8 mouse cellular contexts compared by ENCODE assay signal in genomic region chr9:37656931-37657481, GRCm38 (mm10). TPM values are rescaled to one million over a fixed set of nuclear protein-coding genes. Genes with fewer than 3 reads are reported as not detected.
A peak's percentile ranks its signal among the peaks of the same experiment; 100 is the strongest.
DNase-seq lines count a peak whose midpoint lies in the region; ATAC-seq and TF ChIP-seq lines count a peak whose summit lies in the region.

Gene Tbrg1 (minus strand): TSS chr9:37657312.

- H3K36me3 ChIP-seq in MEL (ENCODE audit: control insufficient read depth in 1 of 2, insufficient read depth in 2 of 2, low read length in 2 of 2) = peaks cover 16 to 22% of the 10 kb centered on the region in 2 experiments
- H3K36me3 ChIP-seq in lung, embryonic 16.5 days (ENCODE audit: control insufficient read depth, insufficient read depth, low read length) = peaks cover 16% of the 10 kb centered on the region

- WGBS in lung, embryonic 16.5 days = under 1% methylated on average over 36 of the region's 36 CpGs

- H3K27me3 ChIP-seq in MEL (ENCODE audit: control insufficient read depth in 1 of 2, insufficient read depth in 2 of 2, low read length in 2 of 2) = no peaks in the 10 kb centered on the region
- no peaks in the 10 kb centered on the region for H3K27me3 ChIP-seq in lung, embryonic 16.5 days (ENCODE audit: control insufficient read depth, insufficient read depth, low read depth, low read length)

- DNase-seq in MEL (ENCODE audit: low read depth, low spot score) = peak; percentile 94
- DNase-seq in cerebellum, adult 8-10 months = peak; percentile 68
- peak; percentile 91 for DNase-seq in forelimb bud, embryonic 11.5 days (ENCODE audit: low read depth, low spot score)
- peak; percentile 44 for DNase-seq in layer of hippocampus, adult 9-10 months (ENCODE audit: low spot score)
- DNase-seq in ovary, postnatal 10 days (ENCODE audit: low spot score) = peak; percentile 77
- peak; percentile 63 for DNase-seq in thymus, postnatal 14 days

- TF ChIP-seq CTCF in MEL (IDR thresholded peaks at IDR 0.05 in 2 of 3, conservative IDR thresholded peaks at IDR 0.05 in 1 of 3; ENCODE audit: control insufficient read depth in 1 of 3, insufficient read depth in 1 of 3, low read depth in 2 of 3, low read length in 3 of 3, poor library complexity in 1 of 3, severe bottlenecking in 1 of 3) = no peak

- peaks cover 4 to 19% of the 10 kb centered on the region in 2 experiments for H3K4me1 ChIP-seq in MEL (ENCODE audit: control insufficient read depth in 1 of 2, insufficient read depth in 2 of 2, low read length in 2 of 2)
- peaks cover 5% of the 10 kb centered on the region; the same call in 1 of the 2 replicates for H3K4me1 ChIP-seq in lung, embryonic 16.5 days (replicated peaks; ENCODE audit: control insufficient read depth, insufficient read depth, low read length)

- TF ChIP-seq EP300 in MEL (IDR thresholded peaks at IDR 0.05; ENCODE audit: low read depth in 1 of 2, low read length in 2 of 2) = no peak

- peak within 1 kb of the TSS; percentile 90 for H3K9ac ChIP-seq in MEL (ENCODE audit: control insufficient read depth, low read depth, low read length, poor library complexity, severe bottlenecking)
- peak within 1 kb of the TSS; percentile 85 for H3K9ac ChIP-seq in lung, embryonic 16.5 days (ENCODE audit: low read length)

- peak; percentile 75 to 92 for TF ChIP-seq POLR2A in MEL (IDR thresholded peaks at IDR 0.05; ENCODE audit: control insufficient read depth in 1 of 2, insufficient read depth in 1 of 2, low read depth in 1 of 2, low read length in 2 of 2, poor library complexity in 1 of 2)

- H3K4me3 ChIP-seq in MEL (ENCODE audit: control insufficient read depth in 1 of 2, insufficient read depth in 1 of 2, low read depth in 2 of 2, low read length in 2 of 2) = peak within 1 kb of the TSS; percentile 67 to 89
- peak within 1 kb of the TSS; percentile 83 for H3K4me3 ChIP-seq in lung, embryonic 16.5 days (ENCODE audit: low read length)

- peaks cover 17% of the 10 kb centered on the region for H3K79me2 ChIP-seq in MEL (ENCODE audit: control insufficient read depth, insufficient read depth, low read length, poor library complexity)

- peak within 1 kb of the TSS; percentile 70 for H3K4me2 ChIP-seq in lung, embryonic 16.5 days (ENCODE audit: low read depth, low read length)

- no peak for TF ChIP-seq RAD21 in MEL (IDR thresholded peaks at IDR 0.05; ENCODE audit: low read depth, low read length)

- ATAC-seq in hematopoietic stem cell, adult 5-6 weeks (replicated peaks in 1 of 2; ENCODE audit: insufficient read depth in 1 of 2, low FRiP score in 2 of 2, low TSS enrichment in 1 of 2, low read depth in 1 of 2, poor library complexity in 2 of 2, severe bottlenecking in 2 of 2) = peak; percentile 74 to 85
- peak; percentile 93 for ATAC-seq in lung, embryonic 16.5 days (ENCODE audit: low read depth)

- H3K27ac ChIP-seq in MEL (ENCODE audit: control insufficient read depth, low read depth, low read length) = peak within 1 kb of the TSS; percentile 71
- H3K27ac ChIP-seq in lung, embryonic 16.5 days (ENCODE audit: low read length) = peak within 1 kb of the TSS; percentile 90

- no peaks in the 10 kb centered on the region for H3K9me3 ChIP-seq in MEL (replicated peaks; ENCODE audit: insufficient read depth, low read length)
- H3K9me3 ChIP-seq in lung, embryonic 16.5 days (ENCODE audit: control insufficient read depth, low read length) = no peaks in the 10 kb centered on the region

TF ChIP-seq in MEL, 35 proteins besides CTCF, POLR2A, EP300 and RAD21:
- peak; percentile 91 for TF ChIP-seq MXI1 (IDR thresholded peaks at IDR 0.05; ENCODE audit: low read depth, low read length)
- TF ChIP-seq USF1 (IDR thresholded peaks at IDR 0.05; ENCODE audit: low read depth, low read length) = 0 out of 2 replicates have a peak, but pooled peaks have one; percentile 30
- TF ChIP-seq ETS1 (IDR thresholded peaks at IDR 0.05; ENCODE audit: low read depth, low read length) = peak; percentile 15; the same call in 1 of the 2 replicates
- no peak for TF ChIP-seq MYB (IDR thresholded peaks at IDR 0.05; ENCODE audit: low read depth, low read length)
- TF ChIP-seq TCF12 (IDR thresholded peaks at IDR 0.05; ENCODE audit: low read depth, low read length) = peak; percentile 56; the same call in 1 of the 2 replicates
- no peak for TF ChIP-seq ZNF384 (IDR thresholded peaks at IDR 0.05; ENCODE audit: low read depth, low read length)
- TF ChIP-seq CHD1 (IDR thresholded peaks at IDR 0.05; ENCODE audit: low read depth, low read length) = no peak
- no peak; the same call in 1 of the 2 replicates for TF ChIP-seq KAT2A (conservative IDR thresholded peaks at IDR 0.05; ENCODE audit: low read depth, low read length)
- no peak for TF ChIP-seq ZC3H11A (IDR thresholded peaks at IDR 0.05; ENCODE audit: low read depth, low read length)
- peak; percentile 65; the same call in 1 of the 2 replicates for TF ChIP-seq MAX (IDR thresholded peaks at IDR 0.05; ENCODE audit: low read length)
- no peak for TF ChIP-seq GATA1 (IDR thresholded peaks at IDR 0.05; ENCODE audit: low read depth, low read length)
- 0 out of 2 replicates have a peak, but pooled peaks have one; percentile 22 for TF ChIP-seq RCOR1 (IDR thresholded peaks at IDR 0.05; ENCODE audit: low read depth, low read length)
- TF ChIP-seq TBP (IDR thresholded peaks at IDR 0.05; ENCODE audit: low read depth, low read length) = peak; percentile 20; the same call in 1 of the 2 replicates
- TF ChIP-seq NRF1 (IDR thresholded peaks at IDR 0.05; ENCODE audit: insufficient read depth, low read depth, low read length, poor library complexity, severe bottlenecking) = peak; percentile 88
- TF ChIP-seq MAZ (IDR thresholded peaks at IDR 0.05; ENCODE audit: low read depth, low read length) = no peak
- no peak for TF ChIP-seq GABPA (IDR thresholded peaks at IDR 0.05; ENCODE audit: low read depth, low read length)
- TF ChIP-seq NELFE (IDR thresholded peaks at IDR 0.05; ENCODE audit: low read depth, low read length) = peak; percentile 86
- no peak for TF ChIP-seq MEF2A (IDR thresholded peaks at IDR 0.05; ENCODE audit: extremely low read depth, insufficient replicate concordance, low read depth, low read length, poor library complexity, severe bottlenecking)
- no peak for TF ChIP-seq POLR2AphosphoS5 (IDR thresholded peaks at IDR 0.05; ENCODE audit: borderline replicate concordance, low read depth, low read length)
- TF ChIP-seq CHD2 (IDR thresholded peaks at IDR 0.05; ENCODE audit: low read length) = no peak
- peak; percentile 90 for TF ChIP-seq ELF1 (IDR thresholded peaks at IDR 0.05; ENCODE audit: low read depth, low read length)
- no peak for TF ChIP-seq E2F4 (IDR thresholded peaks at IDR 0.05; ENCODE audit: borderline replicate concordance, low read depth, low read length)
- peak; percentile 64 for TF ChIP-seq ZMIZ1 (IDR thresholded peaks at IDR 0.05; ENCODE audit: low read depth, low read length)
- TF ChIP-seq JUND (IDR thresholded peaks at IDR 0.05; ENCODE audit: low read depth, low read length) = no peak
- no peak for TF ChIP-seq MAFK (IDR thresholded peaks at IDR 0.05; ENCODE audit: borderline replicate concordance, low read depth, low read length)
- TF ChIP-seq HCFC1 (IDR thresholded peaks at IDR 0.05; ENCODE audit: low read depth, low read length) = peak; percentile 80
- TF ChIP-seq SMC3 (IDR thresholded peaks at IDR 0.05; ENCODE audit: low read depth, low read length) = no peak
- peak; percentile 80; the same call in 1 of the 2 replicates for TF ChIP-seq MYC (IDR thresholded peaks at IDR 0.05; ENCODE audit: low read depth, low read length)
- TF ChIP-seq BHLHE40 (IDR thresholded peaks at IDR 0.05; ENCODE audit: borderline replicate concordance, low read depth, low read length) = peak; percentile 79; the same call in 1 of the 2 replicates
- no peak for TF ChIP-seq ZKSCAN1 (IDR thresholded peaks at IDR 0.05; ENCODE audit: low read depth, low read length)
- TF ChIP-seq SIN3A (IDR thresholded peaks at IDR 0.05; ENCODE audit: low read length) = peak; percentile 55
- peak; percentile 92 for TF ChIP-seq POLR2AphosphoS2 (IDR thresholded peaks at IDR 0.05; ENCODE audit: low read length)
- TF ChIP-seq TAL1 (IDR thresholded peaks at IDR 0.05; ENCODE audit: low read length) = no peak
- TF ChIP-seq USF2 (IDR thresholded peaks at IDR 0.05; ENCODE audit: borderline replicate concordance in 1 of 2, insufficient read depth in 1 of 2, low read depth in 1 of 2, low read length in 2 of 2) = no peak
- no peak for TF ChIP-seq UBTF (IDR thresholded peaks at IDR 0.05; ENCODE audit: borderline replicate concordance, insufficient read depth, low read depth, low read length)

RNA-seq across cellular contexts. Expression of gene Tbrg1, which starts in this region (rescaled TPM):
- 140 and 159 TPM in 2 replicates for total RNA-seq in MEL (2012; rRNA removed)
- 100 to 1,000 TPM in 1 of 2 experiments, not detected in 1; 127 TPM for polyA plus RNA-seq in MEL (2012; ENCODE audit: insufficient read depth in 1 of 2, insufficient read length in 2 of 2, low read depth in 1 of 2, low replicate concordance in 2 of 2, missing spikeins in 1 of 2)
- total RNA-seq in hematopoietic stem cell, adult 5-6 weeks (2017) = 59.9 and 89.5 TPM in 2 replicates
- 134 and 139 TPM in 2 replicates for polyA plus RNA-seq in lung, embryonic 16.5 days (2015; fragmentation: Nextera tagmentation; extraction: Ambion mirVana)

Comparison
In these comparisons a context has a peak if more than half of its experiments do, and no peak if none do; other contexts are left out.
1. Peak in every context shown above with its lines: DNase-seq, ATAC-seq, H3K4me3 ChIP-seq and H3K27ac ChIP-seq.
2. DNase-seq: peak in every context shown above with its lines; median percentile 94 in MEL; 91 in forelimb bud, embryonic 11.5 days; 77 in ovary, postnatal 10 days; 68 in cerebellum, adult 8-10 months; 63 in thymus, postnatal 14 days; 44 in layer of hippocampus, adult 9-10 months.